Mouse (Mus musculus) cerebellum, adult 2 months (tissue): ENCODE measurements around the gene Rabgap1l.

Source experiments
- CTCF ChIP-seq: fragments of 200-500 bp; IDR thresholded peaks from 2 replicates; pipeline ENCODE4 v1.5.1; 2011; ENCODE audit warnings: low read depth, mild to moderate bottlenecking, control low read depth, low read length, moderate library complexity, borderline replicate concordance; ENCODE audit not compliant: insufficient read depth
- POLR2A ChIP-seq: fragments of 200-500 bp; IDR thresholded peaks from 2 replicates; pipeline ENCODE4 v1.6.1; 2011; ENCODE audit warnings: low read length, control low read depth, borderline replicate concordance; ENCODE audit not compliant: insufficient read depth

DNA sequence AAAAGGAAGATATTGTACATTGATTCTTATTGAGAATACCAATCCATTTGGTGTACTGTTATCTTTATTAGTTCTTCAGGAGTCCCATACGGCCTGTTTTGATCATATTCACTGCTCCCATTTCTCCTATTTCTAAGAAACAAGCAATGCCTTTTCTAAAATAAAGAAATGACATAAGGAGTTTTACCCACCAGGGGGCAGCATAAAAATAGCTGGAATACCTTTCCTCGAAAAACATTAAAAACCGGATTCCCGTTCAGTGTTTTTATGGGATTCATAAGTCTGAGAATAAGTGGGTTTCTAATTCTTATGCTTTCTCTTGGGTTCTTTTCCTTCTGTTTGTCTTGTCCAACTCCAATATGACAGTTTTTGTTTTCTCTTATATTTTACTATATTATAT is 562.0 kb downstream of the Rabgap1l start:
- TF ChIP-seq CTCF (no peak), POLR2A (no peak)
